Mouse (Mus musculus): ENCODE measurements around the gene Socs3. TPM values are rescaled to one million over a fixed set of nuclear protein-coding genes. Genes with fewer than 3 reads are reported as not detected.
A peak's percentile ranks its signal among the peaks of the same experiment; 100 is the strongest.

Gene Socs3
- polyA plus RNA-seq, 1 experiment from 2014 or later = 16.0 TPM

DNA sequence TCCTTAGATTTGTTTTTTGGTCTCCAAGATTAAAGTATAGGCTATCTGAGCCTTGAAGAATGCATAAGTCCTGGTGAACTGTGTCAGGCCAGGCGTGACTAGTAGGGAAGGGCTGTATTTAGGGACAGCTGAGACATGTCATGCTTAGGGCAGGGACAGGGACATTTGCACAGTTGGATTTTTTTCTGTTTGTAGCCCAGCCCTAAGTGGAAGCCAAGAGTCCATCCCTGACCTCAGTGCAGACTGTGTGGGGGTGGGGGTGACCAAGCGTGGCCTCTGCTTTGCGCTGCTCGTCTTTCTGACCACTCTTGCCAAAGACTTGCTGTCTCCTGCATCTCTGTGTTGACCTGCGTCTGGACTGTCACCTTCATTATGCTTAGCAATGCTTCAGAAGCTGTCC lies 34.4 kb upstream of the Socs3 start:
- Histone ChIP-seq H3K4me3 (replicated peaks) (no peak overlapping the region), H3K4me1 (peaks cover 30% of the 10 kb centered on the region), H3K27me3 (replicated peaks) (no peaks in the 10 kb centered on the region), H3K9me3 (no peaks in the 10 kb centered on the region), H3K4me2 (no peak overlapping the region), H3K9ac (no peak overlapping the region), H3K27ac (no peak overlapping the region; the same call in 1 of the 2 replicates), H3K36me3 (peaks cover 56% of the 10 kb centered on the region)
- WGBS = 76% methylated on average over 5 of the region's 5 CpGs
- no peak for ATAC-seq (ENCODE audit: insufficient read depth, low FRiP score, low read depth)

DNA sequence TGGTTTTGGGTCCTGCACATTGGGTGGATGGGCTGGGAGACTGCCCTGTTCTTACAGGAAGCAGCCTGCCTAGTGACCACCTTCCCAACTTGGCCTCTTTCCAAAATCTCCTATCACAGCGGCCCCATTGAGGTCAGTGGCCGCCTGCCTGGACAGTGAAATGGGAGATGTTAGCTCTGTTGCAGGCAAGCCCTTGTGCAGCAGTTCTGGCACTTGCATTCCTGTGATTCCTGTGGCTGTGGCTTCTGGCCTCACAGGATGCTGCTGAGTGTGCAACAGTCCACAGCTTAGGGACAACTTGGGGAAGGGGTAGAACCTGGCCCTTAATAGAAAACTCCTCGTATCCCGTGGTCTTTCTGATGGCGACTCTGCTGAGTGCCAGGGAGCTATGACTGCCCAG lies 33.9 kb upstream of the Socs3 start:
- no peak for ATAC-seq (ENCODE audit: insufficient read depth, low FRiP score, low read depth)
- 67% methylated on average over 5 of the region's 5 CpGs for WGBS
- peaks cover 30% of the 10 kb centered on the region for H3K4me1 ChIP-seq
- peaks cover 56% of the 10 kb centered on the region for H3K36me3 ChIP-seq
- no peak overlapping the region for H3K4me2 ChIP-seq
- H3K4me3 ChIP-seq (replicated peaks) = no peak overlapping the region
- no peaks in the 10 kb centered on the region for H3K9me3 ChIP-seq
- no peak overlapping the region for H3K9ac ChIP-seq
- no peaks in the 10 kb centered on the region for H3K27me3 ChIP-seq (replicated peaks)
- H3K27ac ChIP-seq = no peak overlapping the region; the same call in 1 of the 2 replicates

DNA sequence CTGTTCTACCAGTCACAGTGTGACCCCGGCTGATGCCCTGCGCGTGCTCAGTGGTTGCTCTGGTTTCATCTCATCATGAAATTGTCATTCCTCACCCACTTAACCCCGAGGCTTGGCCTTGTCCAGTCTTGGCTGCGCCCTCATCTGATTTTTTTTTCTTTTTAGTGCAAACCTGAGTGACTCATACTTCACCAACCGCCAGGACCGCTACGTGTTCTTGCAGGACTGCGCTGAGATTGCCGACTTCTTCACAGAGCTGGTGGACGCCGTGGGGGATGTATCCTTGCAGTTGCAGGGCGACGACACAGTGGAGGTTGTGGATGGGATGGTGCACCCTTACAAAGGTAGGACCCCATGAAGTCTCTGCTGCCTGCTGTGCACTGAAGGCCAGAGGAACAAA lies 33.3 kb upstream of the Socs3 start:
- peaks cover 30% of the 10 kb centered on the region for H3K4me1 ChIP-seq
- H3K4me3 ChIP-seq (replicated peaks) = no peak overlapping the region
- no peak for ATAC-seq (ENCODE audit: insufficient read depth, low FRiP score, low read depth)
- H3K27me3 ChIP-seq (replicated peaks) = no peaks in the 10 kb centered on the region
- 90% methylated on average over 14 of the region's 14 CpGs for WGBS
- no peak overlapping the region for H3K4me2 ChIP-seq
- H3K27ac ChIP-seq = no peak overlapping the region
- H3K36me3 ChIP-seq = peaks cover 56% of the 10 kb centered on the region
- no peak overlapping the region for H3K9ac ChIP-seq
- no peaks in the 10 kb centered on the region for H3K9me3 ChIP-seq

DNA sequence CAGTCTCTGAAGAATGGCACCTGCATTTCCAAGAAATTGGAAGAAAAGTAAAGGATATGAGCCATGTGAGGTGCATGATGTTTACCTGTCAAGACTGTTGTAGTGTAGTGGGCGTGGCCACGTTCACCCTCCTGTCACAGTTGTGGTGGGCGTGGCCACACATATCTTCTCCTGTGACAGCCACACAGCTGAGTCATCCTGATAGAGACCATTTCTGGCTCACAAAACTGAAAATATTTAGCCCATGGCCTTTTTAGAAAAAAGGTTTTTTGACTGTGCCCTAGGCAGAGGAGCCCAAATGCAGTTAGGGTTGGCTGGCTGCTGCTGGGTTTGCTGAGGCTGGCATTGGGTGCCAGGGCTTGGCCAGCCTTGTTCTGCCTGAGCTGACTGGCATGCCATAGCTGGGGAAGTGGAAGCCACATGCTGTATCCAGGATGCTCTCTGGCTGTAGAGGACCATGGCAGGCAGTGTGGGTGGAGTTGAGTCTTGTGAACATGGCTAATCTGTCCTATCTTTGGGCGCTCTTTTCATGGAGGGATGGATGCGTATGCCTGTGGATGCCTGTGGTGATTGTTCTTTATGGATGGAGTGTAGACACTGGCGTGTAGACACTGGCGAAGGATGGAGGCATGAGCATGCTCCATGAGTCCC lies 30.8 kb upstream of the Socs3 start:
- peaks cover 44% of the 10 kb centered on the region for H3K36me3 ChIP-seq
- H3K27me3 ChIP-seq (replicated peaks) = no peaks in the 10 kb centered on the region
- no peaks in the 10 kb centered on the region for H3K9me3 ChIP-seq
- peak overlapping the region; percentile 71; the same call in 1 of the 2 replicates for H3K27ac ChIP-seq
- H3K9ac ChIP-seq = no peak overlapping the region
- peaks cover 23% of the 10 kb centered on the region for H3K4me1 ChIP-seq
- H3K4me2 ChIP-seq = no peak overlapping the region
- H3K4me3 ChIP-seq (replicated peaks) = no peak overlapping the region
- 83% methylated on average over 7 of the region's 7 CpGs for WGBS
- peak; percentile 60; the same call in 1 of the 2 replicates for ATAC-seq (ENCODE audit: insufficient read depth, low FRiP score, low read depth)

DNA sequence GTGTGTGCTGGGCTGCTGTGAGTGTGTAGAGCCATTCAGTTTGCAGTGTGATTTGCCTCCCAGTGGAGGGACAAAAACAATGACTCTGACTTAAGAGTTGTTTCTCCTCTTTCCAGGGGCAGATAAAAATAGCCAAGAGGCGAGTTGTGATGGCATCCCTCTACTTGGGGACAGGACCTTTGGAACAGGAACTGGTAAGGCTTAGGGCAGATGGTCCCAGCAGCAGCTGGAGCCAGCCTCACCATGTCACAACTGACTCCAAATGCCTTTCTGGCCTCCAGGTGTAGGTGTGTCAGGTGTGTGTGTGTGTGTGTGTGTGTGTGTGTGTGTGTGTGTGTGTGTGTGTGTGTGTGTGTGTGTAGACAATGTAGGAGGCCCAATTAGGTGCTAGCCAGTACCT lies 30.2 kb upstream of the Socs3 start:
- Histone ChIP-seq H3K27ac (peak overlapping the region; percentile 51; the same call in 1 of the 2 replicates), H3K9me3 (no peaks in the 10 kb centered on the region), H3K4me3 (replicated peaks) (no peak overlapping the region), H3K27me3 (replicated peaks) (no peaks in the 10 kb centered on the region), H3K4me1 (peaks cover 28% of the 10 kb centered on the region), H3K4me2 (no peak overlapping the region), H3K9ac (no peak overlapping the region), H3K36me3 (peaks cover 39% of the 10 kb centered on the region)
- 68% methylated on average over 1 of the region's 1 CpGs for WGBS
- no peak for ATAC-seq (ENCODE audit: insufficient read depth, low FRiP score, low read depth)

DNA sequence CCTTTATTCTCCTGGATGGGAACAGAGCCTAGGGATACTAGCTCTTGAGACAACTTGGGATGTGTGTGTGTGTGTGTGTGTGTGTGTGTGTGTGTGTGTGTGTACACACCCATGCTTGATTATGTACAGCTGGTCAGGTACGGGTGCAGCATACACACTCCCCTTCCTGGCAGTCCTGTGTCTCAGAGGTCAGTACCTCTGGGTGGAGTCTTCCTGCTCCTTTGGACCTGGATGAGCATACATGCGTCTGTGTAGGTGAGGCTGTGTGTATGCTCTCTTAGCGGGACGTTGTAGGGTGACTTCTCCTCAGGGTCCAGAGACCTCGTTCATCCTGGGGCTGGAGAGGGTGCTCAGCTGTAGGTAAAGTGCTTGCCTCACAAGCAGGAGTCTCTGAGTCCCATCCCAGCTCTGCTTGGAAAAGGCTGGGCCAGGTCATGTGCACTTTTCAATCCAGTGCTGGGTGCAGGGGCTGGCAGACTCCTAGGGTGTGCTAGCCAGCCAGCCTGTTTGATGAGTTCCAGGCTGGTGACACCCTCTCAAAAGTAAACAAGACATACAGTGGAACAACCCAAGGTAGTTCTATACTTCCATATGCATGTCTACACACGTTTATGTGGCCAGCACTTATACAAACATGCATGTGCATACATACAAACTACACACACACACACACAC lies 29.6 kb upstream of the Socs3 start:
- Histone ChIP-seq H3K27ac (peak overlapping the region; percentile 59), H3K9ac (no peak overlapping the region), H3K9me3 (no peaks in the 10 kb centered on the region), H3K36me3 (peaks cover 33% of the 10 kb centered on the region), H3K27me3 (replicated peaks) (no peaks in the 10 kb centered on the region), H3K4me2 (no peak overlapping the region), H3K4me1 (peaks cover 35% of the 10 kb centered on the region), H3K4me3 (replicated peaks) (no peak overlapping the region)
- WGBS = 63% methylated on average over 6 of the region's 6 CpGs
- no peak for ATAC-seq (ENCODE audit: insufficient read depth, low FRiP score, low read depth)

DNA sequence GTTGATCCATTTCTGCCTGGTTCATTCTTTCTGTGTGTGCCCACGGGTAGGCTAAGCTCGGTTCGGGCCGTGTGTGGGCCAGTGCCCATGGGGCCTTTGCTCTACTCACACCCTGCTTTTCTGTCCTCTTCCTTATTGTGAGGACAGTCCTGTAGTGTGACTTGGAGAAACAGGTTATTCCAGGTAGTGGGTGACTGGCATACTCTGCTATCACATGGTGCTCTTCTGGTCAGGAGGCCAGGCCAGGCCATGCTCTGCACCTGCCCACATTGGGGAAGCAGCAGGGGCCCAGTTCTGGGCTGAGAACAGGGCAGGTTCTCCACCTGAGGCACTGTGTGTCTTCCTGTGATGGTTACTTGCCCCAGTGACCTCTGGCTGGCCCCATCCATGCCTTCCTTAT lies 28.5 kb upstream of the Socs3 start:
- Histone ChIP-seq H3K4me1 (peaks cover 44% of the 10 kb centered on the region), H3K9me3 (no peaks in the 10 kb centered on the region), H3K36me3 (peaks cover 27% of the 10 kb centered on the region), H3K27me3 (replicated peaks) (no peaks in the 10 kb centered on the region), H3K4me2 (no peak overlapping the region), H3K27ac (peak overlapping the region; percentile 59), H3K9ac (no peak overlapping the region), H3K4me3 (replicated peaks) (no peak overlapping the region)
- no peak; the same call in 1 of the 2 replicates for ATAC-seq (ENCODE audit: insufficient read depth, low FRiP score, low read depth)
- 76% methylated on average over 4 of the region's 4 CpGs for WGBS

DNA sequence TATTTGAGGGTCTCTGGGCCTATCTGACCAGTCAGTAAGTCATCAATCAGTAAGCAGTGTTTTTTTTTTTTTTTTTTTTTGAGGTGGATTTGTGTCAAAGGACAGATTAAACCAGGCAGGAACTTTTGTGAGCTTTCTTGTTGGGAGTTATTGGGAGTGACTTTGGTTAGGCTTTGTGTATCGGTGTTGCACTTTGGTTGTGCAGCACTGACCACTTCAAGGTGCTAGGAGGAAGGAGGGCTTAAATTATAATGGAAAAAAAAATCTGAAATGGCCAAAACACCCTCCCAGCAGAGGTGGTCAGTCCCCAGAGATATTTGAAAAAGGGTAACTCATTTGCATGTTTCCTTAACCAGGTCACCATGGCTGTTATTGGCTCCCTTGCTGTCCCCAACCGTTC lies 27.2 kb upstream of the Socs3 start:
- Histone ChIP-seq H3K9ac (no peak overlapping the region), H3K4me3 (replicated peaks) (no peak overlapping the region), H3K4me2 (no peak overlapping the region), H3K4me1 (peaks cover 57% of the 10 kb centered on the region), H3K27ac (no peak overlapping the region), H3K27me3 (replicated peaks) (no peaks in the 10 kb centered on the region), H3K9me3 (no peaks in the 10 kb centered on the region), H3K36me3 (peaks cover 17% of the 10 kb centered on the region)
- 89% methylated on average over 2 of the region's 2 CpGs for WGBS
- no peak for ATAC-seq (ENCODE audit: insufficient read depth, low FRiP score, low read depth)

DNA sequence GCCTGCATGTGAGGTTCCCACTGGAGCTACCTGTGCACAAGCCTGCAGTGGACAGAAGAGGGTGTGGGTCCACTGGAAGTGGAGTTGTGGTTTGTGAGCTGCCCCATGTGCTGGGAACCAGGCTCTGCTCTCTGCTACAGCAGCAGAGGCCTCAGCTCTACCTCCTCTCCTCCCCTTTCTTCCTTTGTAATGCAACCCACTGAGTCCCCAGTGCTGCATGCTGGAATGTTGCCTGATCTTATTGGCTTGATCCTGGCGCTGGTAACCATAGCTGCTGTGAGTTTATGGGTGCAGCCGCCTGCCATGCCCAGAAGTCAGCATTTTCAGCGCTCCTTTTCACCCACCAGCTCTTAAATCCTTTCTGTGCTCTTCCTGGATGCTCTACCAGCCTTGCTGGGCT lies 26.2 kb upstream of the Socs3 start:
- 59% methylated on average over 3 of the region's 3 CpGs for WGBS
- no peak overlapping the region for H3K9ac ChIP-seq
- no peaks in the 10 kb centered on the region for H3K9me3 ChIP-seq
- no peak overlapping the region for H3K4me2 ChIP-seq
- no peak overlapping the region for H3K27ac ChIP-seq
- H3K27me3 ChIP-seq (replicated peaks) = no peaks in the 10 kb centered on the region
- no peak overlapping the region for H3K4me3 ChIP-seq (replicated peaks)
- peaks cover 7% of the 10 kb centered on the region; the same call in 1 of the 2 replicates for H3K36me3 ChIP-seq
- H3K4me1 ChIP-seq = peaks cover 67% of the 10 kb centered on the region
- ATAC-seq (ENCODE audit: insufficient read depth, low FRiP score, low read depth) = no peak

DNA sequence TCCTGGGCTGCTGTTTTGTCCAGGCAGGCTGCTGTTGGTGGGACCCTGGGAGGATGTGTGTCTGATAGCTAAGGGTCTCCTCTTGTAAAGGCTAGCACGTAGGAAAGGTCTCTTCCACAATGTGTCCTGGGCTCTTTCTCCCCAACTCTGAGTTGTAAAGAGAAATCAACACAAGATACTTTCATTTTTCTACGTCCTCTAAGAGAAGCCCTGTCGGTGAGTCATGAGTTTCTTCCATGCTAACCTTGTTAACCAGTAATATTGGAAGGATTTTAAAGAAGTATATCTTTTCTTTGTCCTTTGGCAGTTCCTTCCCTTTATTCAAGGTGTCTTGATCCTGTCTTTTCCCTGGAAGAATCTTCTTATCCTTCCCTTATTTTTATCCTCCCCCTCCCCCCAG lies 25.8 kb upstream of the Socs3 start:
- no peaks in the 10 kb centered on the region for H3K27me3 ChIP-seq (replicated peaks)
- H3K9ac ChIP-seq = no peak overlapping the region; the same call in 1 of the 2 replicates
- H3K4me3 ChIP-seq (replicated peaks) = no peak overlapping the region
- no peak overlapping the region for H3K4me2 ChIP-seq
- peaks cover 69% of the 10 kb centered on the region for H3K4me1 ChIP-seq
- ATAC-seq (ENCODE audit: insufficient read depth, low FRiP score, low read depth) = no peak
- H3K9me3 ChIP-seq = no peaks in the 10 kb centered on the region
- peak overlapping the region; percentile 31; the same call in 1 of the 2 replicates for H3K27ac ChIP-seq
- H3K36me3 ChIP-seq = peaks cover 3% of the 10 kb centered on the region; the same call in 1 of the 2 replicates
- 52% methylated on average over 3 of the region's 3 CpGs for WGBS

DNA sequence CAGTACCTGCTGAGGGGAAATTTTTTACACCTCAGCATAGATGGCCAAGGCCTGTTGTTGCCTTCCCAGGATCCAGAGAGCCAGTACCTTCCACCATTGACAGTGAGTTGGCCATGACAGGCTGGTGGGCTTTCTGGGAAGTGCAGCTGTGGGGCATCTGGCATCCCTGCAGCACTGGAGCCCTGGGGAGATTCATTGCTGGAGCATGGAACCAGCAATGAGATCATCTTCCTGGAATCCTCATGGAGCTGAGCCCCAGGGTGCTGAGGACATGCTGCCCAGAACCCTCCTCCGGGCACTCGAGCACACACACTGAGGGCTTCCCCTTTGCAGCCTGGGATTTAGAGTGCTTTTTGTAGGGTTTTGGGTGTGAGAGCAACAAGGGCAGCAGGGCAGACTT lies 25.4 kb upstream of the Socs3 start:
- H3K4me3 ChIP-seq (replicated peaks) = no peak overlapping the region
- no peaks in the 10 kb centered on the region for H3K9me3 ChIP-seq
- no peaks in the 10 kb centered on the region for H3K27me3 ChIP-seq (replicated peaks)
- no peak overlapping the region for H3K4me2 ChIP-seq
- H3K9ac ChIP-seq = no peak overlapping the region; the same call in 1 of the 2 replicates
- H3K27ac ChIP-seq = peak overlapping the region; percentile 31; the same call in 1 of the 2 replicates
- no peak for ATAC-seq (ENCODE audit: insufficient read depth, low FRiP score, low read depth)
- no peaks in the 10 kb centered on the region for H3K36me3 ChIP-seq
- WGBS = 73% methylated on average over 2 of the region's 2 CpGs
- peaks cover 72% of the 10 kb centered on the region for H3K4me1 ChIP-seq

Measured in stomach, embryonic 15.5 days (tissue).